Mouse (Mus musculus) kidney, postnatal 25 days (tissue): ENCODE measurements at regions not wholly inside any gene's neighbourhood (a gene's known extent, or its start where the extent isn't known, plus 50 kb on each side); places are given as distances from the start of the nearest gene placed in this dataset.
"Not testable (repeated sequence)": the region's sequence is repeated elsewhere in the genome, so short reads cannot be mapped to it uniquely, and the experiment has no call there.

Experiments used
- DNase-seq, 2 experiments: peaks; one replicate each; pipeline ENCODE4 v3.0.0; 2021; ENCODE audit warnings: mixed read lengths in 2 of 2

DNA sequence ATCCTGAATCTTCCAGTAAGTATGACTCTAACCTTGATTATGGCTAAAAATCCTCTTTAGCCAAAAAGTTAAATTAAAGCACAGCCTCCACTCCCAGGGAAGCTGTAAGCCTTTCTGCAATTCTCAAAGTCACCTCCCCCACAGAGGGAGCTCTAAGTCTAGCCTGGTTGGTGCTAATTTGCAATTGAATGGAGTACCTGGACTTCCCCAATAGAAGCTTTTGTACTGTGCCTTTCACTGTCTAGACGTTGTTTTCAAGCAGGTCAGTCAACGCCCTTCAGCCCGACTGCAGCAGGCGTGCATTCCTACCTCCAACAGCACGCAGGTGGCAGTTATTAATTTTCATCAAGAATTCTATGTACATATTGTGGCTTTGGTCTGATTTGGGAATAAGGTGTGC, 87.2 kb downstream of the Catsperg2 start:
- DNase-seq: not testable (repeated sequence)

GRCm38 (mm10) chr7:29602356-29602755, 83.9 kb upstream of the Sipa1l3 start:
- DNase-seq: no peak

DNA sequence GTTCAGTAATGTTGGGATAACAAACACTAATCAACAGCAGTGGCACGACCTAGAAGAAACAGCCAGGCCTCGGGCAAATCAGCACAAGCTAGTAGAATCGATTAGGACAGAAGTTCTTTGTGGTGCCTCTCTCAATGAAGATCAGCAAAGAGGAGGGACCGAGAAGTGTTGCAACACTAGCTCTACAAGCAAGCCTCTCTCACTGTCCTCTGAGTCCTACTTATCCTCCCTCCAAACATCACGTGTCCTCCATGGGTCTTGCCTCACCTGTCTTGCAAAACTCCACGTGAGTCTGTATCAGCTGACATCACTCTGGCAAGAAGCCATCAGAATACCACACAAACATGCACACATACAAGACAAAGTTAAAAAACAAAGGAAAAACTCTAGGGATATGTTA, 82.9 kb upstream of the Sipa1l3 start:
- no peak for DNase-seq

DNA sequence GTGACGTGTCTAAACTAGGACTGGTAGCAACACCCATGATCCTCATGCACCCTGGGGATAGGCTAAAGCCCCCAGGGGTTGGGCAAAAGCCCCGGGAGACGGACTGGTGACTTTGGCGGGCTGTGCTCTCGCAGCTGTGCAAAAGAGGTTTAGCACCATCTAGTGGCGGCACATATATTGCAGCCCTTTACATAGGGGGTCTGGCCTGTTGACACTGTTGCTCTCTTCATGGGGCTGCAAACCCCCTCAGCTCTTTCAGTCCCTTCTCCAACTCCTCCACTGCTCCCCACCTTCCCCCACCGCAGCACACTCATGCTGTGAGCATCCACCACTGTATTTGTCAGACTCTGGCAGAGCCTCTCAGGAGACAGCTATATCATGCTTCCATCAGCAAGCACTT, 78.8 kb upstream of the Sipa1l3 start:
- DNase-seq: peak; percentile 51 to 75

DNA sequence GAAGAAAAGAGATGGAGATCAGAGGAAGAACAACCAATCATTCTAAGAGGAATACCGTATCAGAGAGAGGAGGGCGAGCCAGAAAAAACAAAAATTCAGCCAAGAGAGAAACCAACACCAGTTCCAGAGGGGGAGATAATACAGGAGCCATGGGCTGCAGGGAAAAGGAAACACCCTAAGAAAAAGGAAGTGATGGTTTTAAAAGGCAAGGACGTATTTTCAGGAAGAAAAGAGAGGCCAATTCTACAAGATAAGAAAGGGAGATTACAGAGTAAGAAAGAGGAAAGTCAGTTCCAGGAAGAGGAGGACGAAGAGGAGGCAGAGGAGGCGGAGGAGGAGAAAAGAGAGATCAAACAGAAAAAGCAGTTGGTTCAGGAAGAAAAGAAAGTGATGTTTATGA, 59.7 kb upstream of the Sipa1l3 start:
- no peak for DNase-seq

- DNase-seq: no peak
Observed at GRCm38 (mm10) chr7:29575606-29576005, 57.2 kb upstream of the Sipa1l3 start.
